Mouse (Mus musculus): ENCODE measurements around the gene Pgap2. TPM values are rescaled to one million over a fixed set of nuclear protein-coding genes. Genes with fewer than 3 reads are reported as not detected.

The Pgap2 gene
- polyA plus RNA-seq, 1 experiment: 58.0 TPM

GRCm38 (mm10) chr7:102248691-102249404 is 38.8 kb downstream of the Pgap2 start:
- peaks cover 41% of the 10 kb centered on the region for H3K4me1 ChIP-seq (ENCODE audit: control insufficient read depth, insufficient read depth, insufficient read length, low read length)
- WGBS: 5% methylated on average over 16 of the region's 16 CpGs

GRCm38 (mm10) chr7:102249531-102249895 is 39.5 kb downstream of the Pgap2 start:
- peak overlapping the region; percentile 81 for H3K4me3 ChIP-seq (ENCODE audit: low read depth, low read length)
- H3K4me1 ChIP-seq (ENCODE audit: control insufficient read depth, insufficient read depth, insufficient read length, low read length): peaks cover 35% of the 10 kb centered on the region
- whole genome bisulfite sequencing: under 1% methylated on average over 23 of the region's 23 CpGs
- H3K36me3 ChIP-seq (ENCODE audit: control insufficient read depth, insufficient read depth, low read length): no peaks in the 10 kb centered on the region
- H3K27me3 ChIP-seq (ENCODE audit: control insufficient read depth, insufficient read depth, low read length): no peaks in the 10 kb centered on the region
- no peak for TF ChIP-seq POLR2A (IDR thresholded peaks at IDR 0.05; ENCODE audit: low read depth, low read length)
- H3K27ac ChIP-seq (ENCODE audit: insufficient read depth, low read depth, low read length): peak overlapping the region; percentile 47

More at GRCm38 (mm10) chr7:102248691-102249404, 38.8 kb downstream of the Pgap2 start:
- no peaks in the 10 kb centered on the region for H3K27me3 ChIP-seq (ENCODE audit: control insufficient read depth, insufficient read depth, low read length)
- no peaks in the 10 kb centered on the region for H3K36me3 ChIP-seq (ENCODE audit: control insufficient read depth, insufficient read depth, low read length)
- TF ChIP-seq CTCF (IDR thresholded peaks at IDR 0.05; ENCODE audit: extremely low read depth, insufficient read length, insufficient replicate concordance, low read depth, low read length) (no peak), POLR2A (IDR thresholded peaks at IDR 0.05; ENCODE audit: low read depth, low read length) (no peak; the same call in 1 of the 2 replicates)
- H3K27ac ChIP-seq (ENCODE audit: insufficient read depth, low read depth, low read length): peak overlapping the region; percentile 47
- peak overlapping the region; percentile 81 for H3K4me3 ChIP-seq (ENCODE audit: low read depth, low read length)

GRCm38 (mm10) chr7:102249896-102250630 is 40.1 kb downstream of the Pgap2 start:
- Histone ChIP-seq H3K4me1 (ENCODE audit: control insufficient read depth, insufficient read depth, insufficient read length, low read length) (peaks cover 30% of the 10 kb centered on the region), H3K27me3 (ENCODE audit: control insufficient read depth, insufficient read depth, low read length) (no peaks in the 10 kb centered on the region), H3K27ac (ENCODE audit: insufficient read depth, low read depth, low read length) (peak overlapping the region; percentile 98), H3K36me3 (ENCODE audit: control insufficient read depth, insufficient read depth, low read length) (no peaks in the 10 kb centered on the region), H3K4me3 (ENCODE audit: low read depth, low read length) (peak overlapping the region; percentile 81)
- TF ChIP-seq CTCF (IDR thresholded peaks at IDR 0.05; ENCODE audit: extremely low read depth, insufficient read length, insufficient replicate concordance, low read depth, low read length) (no peak), POLR2A (IDR thresholded peaks at IDR 0.05; ENCODE audit: low read depth, low read length) (peak; percentile 90)
- under 1% methylated on average over 49 of the region's 49 CpGs for WGBS

- Histone ChIP-seq H3K27me3 (ENCODE audit: control insufficient read depth, insufficient read depth, low read length) (no peaks in the 10 kb centered on the region), H3K27ac (ENCODE audit: insufficient read depth, low read depth, low read length) (peak overlapping the region; percentile 98), H3K4me3 (ENCODE audit: low read depth, low read length) (peak overlapping the region; percentile 81), H3K4me1 (ENCODE audit: control insufficient read depth, insufficient read depth, insufficient read length, low read length) (peaks cover 24% of the 10 kb centered on the region), H3K36me3 (ENCODE audit: control insufficient read depth, insufficient read depth, low read length) (no peaks in the 10 kb centered on the region)
- no peak; the same call in 1 of the 2 replicates for TF ChIP-seq POLR2A (IDR thresholded peaks at IDR 0.05; ENCODE audit: low read depth, low read length)
- TF ChIP-seq CTCF (IDR thresholded peaks at IDR 0.05; ENCODE audit: extremely low read depth, insufficient read length, insufficient replicate concordance, low read depth, low read length): peak; percentile 77
- under 1% methylated on average over 33 of the region's 33 CpGs for WGBS
These were observed 40.7 kb downstream of the Pgap2 start for GRCm38 (mm10) chr7:102250631-102251214.

- no peaks in the 10 kb centered on the region for H3K36me3 ChIP-seq (ENCODE audit: control insufficient read depth, insufficient read depth, low read length)
- H3K4me1 ChIP-seq (ENCODE audit: control insufficient read depth, insufficient read depth, insufficient read length, low read length): no peaks in the 10 kb centered on the region
- H3K4me3 ChIP-seq (ENCODE audit: low read depth, low read length): no peak overlapping the region
- 91% methylated on average over 1 of the region's 1 CpGs for WGBS
- H3K27ac ChIP-seq (ENCODE audit: insufficient read depth, low read depth, low read length): no peak overlapping the region
- no peak for TF ChIP-seq POLR2A (IDR thresholded peaks at IDR 0.05; ENCODE audit: low read depth, low read length)
- no peak for TF ChIP-seq CTCF (IDR thresholded peaks at IDR 0.05; ENCODE audit: extremely low read depth, insufficient read length, insufficient replicate concordance, low read depth, low read length)
- H3K27me3 ChIP-seq (ENCODE audit: control insufficient read depth, insufficient read depth, low read length): no peaks in the 10 kb centered on the region
These were observed 43.6 kb downstream of the Pgap2 start for GRCm38 (mm10) chr7:102253631-102254030.

GRCm38 (mm10) chr7:102255954-102256353 is 45.9 kb downstream of the Pgap2 start, which contains the start of gene Rhog:
Rhog (minus strand) TSS chr7:102256054.
- no peak within 1 kb of the TSS for H3K4me3 ChIP-seq (ENCODE audit: low read depth, low read length)
- TF ChIP-seq CTCF (IDR thresholded peaks at IDR 0.05; ENCODE audit: extremely low read depth, insufficient read length, insufficient replicate concordance, low read depth, low read length) (no peak), POLR2A (IDR thresholded peaks at IDR 0.05; ENCODE audit: low read depth, low read length) (no peak)
- no peaks in the 10 kb centered on the region for H3K27me3 ChIP-seq (ENCODE audit: control insufficient read depth, insufficient read depth, low read length)
- H3K27ac ChIP-seq (ENCODE audit: insufficient read depth, low read depth, low read length): no peak within 1 kb of the TSS
- no peaks in the 10 kb centered on the region for H3K36me3 ChIP-seq (ENCODE audit: control insufficient read depth, insufficient read depth, low read length)
- no peaks in the 10 kb centered on the region for H3K4me1 ChIP-seq (ENCODE audit: control insufficient read depth, insufficient read depth, insufficient read length, low read length)
- WGBS: 86% methylated on average over 3 of the region's 3 CpGs

GRCm38 (mm10) chr7:102256636-102257035 is 46.6 kb downstream of the Pgap2 start:
- TF ChIP-seq POLR2A (IDR thresholded peaks at IDR 0.05; ENCODE audit: low read depth, low read length): no peak
- TF ChIP-seq CTCF (IDR thresholded peaks at IDR 0.05; ENCODE audit: extremely low read depth, insufficient read length, insufficient replicate concordance, low read depth, low read length): no peak
- 89% methylated on average over 3 of the region's 3 CpGs for WGBS
- H3K4me3 ChIP-seq (ENCODE audit: low read depth, low read length): no peak overlapping the region
- no peaks in the 10 kb centered on the region for H3K4me1 ChIP-seq (ENCODE audit: control insufficient read depth, insufficient read depth, insufficient read length, low read length)
- H3K36me3 ChIP-seq (ENCODE audit: control insufficient read depth, insufficient read depth, low read length): no peaks in the 10 kb centered on the region
- no peak overlapping the region for H3K27ac ChIP-seq (ENCODE audit: insufficient read depth, low read depth, low read length)
- H3K27me3 ChIP-seq (ENCODE audit: control insufficient read depth, insufficient read depth, low read length): no peaks in the 10 kb centered on the region
